Mouse (Mus musculus): Measurements from ENCODE around the gene Fscn3.

Fscn3 gene

GRCm38 (mm10) chr6:28427096-28427839 is at the start of gene Fscn3:
TSS of gene Fscn3 (plus strand) at chr6:28427789.
- no peak for DNase-seq (ENCODE audit: low spot score)

GRCm38 (mm10) chr6:28381983-28382382 is 45.6 kb upstream of the Fscn3 start:
- DNase-seq (ENCODE audit: low spot score): no peak

GRCm38 (mm10) chr6:28385169-28385568 is 42.4 kb upstream of the Fscn3 start:
- DNase-seq (ENCODE audit: low spot score): no peak

GRCm38 (mm10) chr6:28389038-28389437 is 38.6 kb upstream of the Fscn3 start:
- no peak for DNase-seq (ENCODE audit: low spot score)

- DNase-seq (ENCODE audit: low spot score): no peak
Observed at GRCm38 (mm10) chr6:28396051-28396852, 31.3 kb upstream of the Fscn3 start.

GRCm38 (mm10) chr6:28396853-28397457 is 30.6 kb upstream of the Fscn3 start:
- no peak for DNase-seq (ENCODE audit: low spot score)

GRCm38 (mm10) chr6:28397681-28398203 is 29.8 kb upstream of the Fscn3 start, which contains the start of gene Zfp800:
TSS of gene Zfp800 (minus strand) at chr6:28398005.
- DNase-seq (ENCODE audit: low spot score): no peak

GRCm38 (mm10) chr6:28398726-28399125 is 28.9 kb upstream of the Fscn3 start:
- no peak for DNase-seq (ENCODE audit: low spot score)

GRCm38 (mm10) chr6:28399791-28400190 is 27.8 kb upstream of the Fscn3 start:
- DNase-seq (ENCODE audit: low spot score): no peak

GRCm38 (mm10) chr6:28410053-28410452 is 17.5 kb upstream of the Fscn3 start:
- no peak for DNase-seq (ENCODE audit: low spot score)

GRCm38 (mm10) chr6:28411236-28411635 is 16.4 kb upstream of the Fscn3 start:
- DNase-seq (ENCODE audit: low spot score): no peak

- DNase-seq (ENCODE audit: low spot score): no peak
Observed at GRCm38 (mm10) chr6:28416981-28417380, 10.6 kb upstream of the Fscn3 start.

GRCm38 (mm10) chr6:28418449-28418848 is 9.1 kb upstream of the Fscn3 start:
- no peak for DNase-seq (ENCODE audit: low spot score)

GRCm38 (mm10) chr6:28419673-28420072 is 7.9 kb upstream of the Fscn3 start:
- DNase-seq (ENCODE audit: low spot score): no peak

GRCm38 (mm10) chr6:28420361-28420760 is 7.2 kb upstream of the Fscn3 start:
- DNase-seq (ENCODE audit: low spot score): no peak

- DNase-seq (ENCODE audit: low spot score): no peak
Observed at GRCm38 (mm10) chr6:28420865-28421264, 6.7 kb upstream of the Fscn3 start.

- DNase-seq (ENCODE audit: low spot score): peak; percentile 81
Observed at GRCm38 (mm10) chr6:28421469-28422000, 6.1 kb upstream of the Fscn3 start.

- no peak for DNase-seq (ENCODE audit: low spot score)
Observed at GRCm38 (mm10) chr6:28422651-28423290, 4.8 kb upstream of the Fscn3 start.

- DNase-seq (ENCODE audit: low spot score): peak; percentile 86
Observed at GRCm38 (mm10) chr6:28423313-28423712, 4.3 kb upstream of the Fscn3 start, which contains the start of gene Arf5. TSS of gene Arf5 (plus strand) at chr6:28423560.

GRCm38 (mm10) chr6:28423767-28424695 is 3.6 kb upstream of the Fscn3 start:
- DNase-seq (ENCODE audit: low spot score): no peak

- DNase-seq (ENCODE audit: low spot score): no peak
Observed at GRCm38 (mm10) chr6:28425019-28425418, 2.6 kb upstream of the Fscn3 start.

All from urinary bladder, postnatal 10 days (tissue).